Mouse (Mus musculus) ovary, adult 18-20 months (tissue): ENCODE data around the gene Galnt11.

Experiments used
- DNase-seq: peaks from one replicate; pipeline ENCODE4 v3.0.0; 2022; ENCODE audit warnings: low spot score, mixed read lengths

Gene Galnt11

DNA sequence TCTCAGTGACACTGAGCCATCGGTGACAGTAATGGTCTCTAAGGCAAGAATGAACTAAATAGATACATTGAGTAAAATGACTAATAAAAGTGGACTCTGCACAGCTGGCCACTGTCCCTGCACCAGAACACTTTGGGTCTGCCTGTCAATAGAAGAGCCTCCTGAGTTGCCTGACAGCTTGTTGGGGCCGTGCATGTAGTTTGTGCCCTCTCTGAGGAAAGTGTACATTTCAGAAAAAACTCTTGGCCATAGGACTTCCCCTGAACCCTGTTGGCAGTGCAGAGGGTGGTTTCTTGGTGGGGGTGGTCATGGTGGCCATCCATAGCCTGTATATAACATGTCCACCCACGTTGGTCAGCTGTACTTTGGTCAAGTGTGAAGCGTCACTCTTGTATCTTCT is 32.8 kb downstream of the Galnt11 start:
- DNase-seq: no peak

DNA sequence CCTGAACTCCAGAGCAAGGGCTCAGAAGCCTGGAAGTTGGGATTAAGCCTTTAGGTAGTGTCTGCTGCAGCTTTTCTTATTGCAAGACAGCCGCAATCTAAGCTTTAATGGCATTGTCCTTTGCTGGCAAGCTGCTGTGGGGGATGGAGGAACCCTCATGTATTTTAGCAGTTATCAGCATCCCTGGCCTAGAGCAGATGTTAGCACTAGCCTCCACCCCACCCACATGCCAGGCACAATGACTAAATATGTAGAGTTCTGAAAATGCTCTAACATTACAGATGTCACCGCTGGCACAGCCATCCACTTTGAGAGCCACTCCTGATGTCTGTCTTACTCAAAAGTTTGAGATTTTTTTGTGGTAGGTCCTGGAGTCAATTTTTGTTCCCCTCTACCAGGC is 35.0 kb downstream of the Galnt11 start:
- no peak for DNase-seq

DNA sequence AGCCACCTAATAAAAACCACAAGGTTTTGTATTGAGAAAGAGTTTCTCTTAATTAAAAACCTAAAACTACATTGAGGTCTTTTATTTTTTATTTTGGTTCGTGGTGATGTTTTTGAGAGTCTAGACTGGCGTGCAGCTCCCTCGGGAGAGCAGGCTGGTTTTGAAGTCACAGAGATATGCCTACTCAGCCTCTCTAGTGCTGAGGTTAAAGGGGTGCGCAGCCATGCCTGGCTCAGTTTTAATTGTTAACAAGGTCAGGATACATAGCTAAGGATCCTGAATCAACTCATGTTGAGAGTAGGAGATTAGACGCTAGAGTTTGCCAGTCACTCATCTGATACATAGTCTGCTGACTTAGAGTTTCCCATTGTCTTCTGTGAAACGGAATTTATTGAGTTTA is 39.7 kb downstream of the Galnt11 start:
- no peak for DNase-seq

DNA sequence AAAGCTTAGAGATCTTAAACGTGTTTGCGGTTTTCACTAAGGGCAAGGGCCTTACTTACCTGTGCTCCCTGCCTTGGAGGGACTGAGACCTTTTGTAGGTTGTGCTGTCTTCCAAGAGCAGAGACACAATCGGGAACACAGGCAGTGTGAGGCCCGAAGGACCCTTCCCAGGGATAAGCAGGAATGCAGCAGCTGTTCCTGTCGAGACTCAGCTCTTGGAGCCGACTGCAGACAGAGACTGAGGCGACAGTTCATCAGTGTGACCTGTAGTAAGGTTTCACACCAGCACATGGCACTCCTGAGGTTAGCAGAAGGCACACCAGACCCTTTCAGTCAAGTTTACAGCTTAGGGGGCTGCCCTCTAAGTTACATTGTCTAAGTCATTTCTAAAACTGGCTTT is 40.6 kb downstream of the Galnt11 start:
- DNase-seq: no peak

DNA sequence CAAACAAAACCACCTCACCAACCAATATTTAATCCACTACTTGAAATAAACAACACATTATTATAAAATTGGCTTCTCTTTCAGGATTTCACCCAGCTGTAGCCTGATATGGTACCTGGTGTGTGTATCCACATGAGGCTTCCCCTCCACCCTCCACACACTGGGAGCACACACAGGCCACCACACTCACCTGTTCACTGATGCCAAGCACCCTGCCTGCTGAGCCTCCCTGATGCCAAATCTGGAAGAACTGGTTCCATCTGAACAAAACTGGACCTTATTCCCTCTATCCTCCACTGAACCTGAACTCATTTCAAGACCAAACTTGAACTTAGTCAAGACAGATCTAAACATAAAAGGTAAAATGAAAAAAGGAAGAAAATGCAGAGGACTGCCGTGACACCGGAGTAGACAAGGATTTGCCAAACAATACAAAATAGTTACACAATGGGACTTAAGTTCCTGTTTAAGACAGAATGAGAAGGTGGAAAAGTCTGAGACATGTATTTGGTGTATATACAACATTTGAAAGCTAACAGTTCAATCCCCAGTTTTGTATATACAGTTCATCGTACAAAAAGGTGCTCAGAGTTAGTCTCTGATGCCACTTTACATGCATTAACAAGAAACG is 46.7 kb downstream of the Galnt11 start:
- no peak for DNase-seq

DNA sequence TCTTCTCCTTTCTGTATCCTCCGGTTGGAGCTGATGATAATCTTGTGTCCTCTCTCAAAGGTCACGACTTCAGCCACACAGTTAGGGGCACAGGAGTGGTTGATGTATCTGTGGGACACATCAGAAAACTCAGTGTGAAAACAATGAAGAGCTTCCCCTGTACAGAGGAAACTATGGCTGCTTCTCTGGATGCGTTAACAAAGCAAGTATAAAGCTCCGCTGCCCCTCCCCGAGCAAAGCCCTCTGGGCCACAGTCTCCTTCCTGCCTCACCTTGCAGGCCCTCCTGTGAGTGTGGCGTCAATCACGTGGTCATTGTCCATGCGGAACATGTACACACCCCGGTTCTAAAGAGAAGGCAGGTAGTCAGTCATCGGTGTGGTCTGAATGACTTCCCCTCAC is 53.9 kb downstream of the Galnt11 start:
- no peak for DNase-seq

DNA sequence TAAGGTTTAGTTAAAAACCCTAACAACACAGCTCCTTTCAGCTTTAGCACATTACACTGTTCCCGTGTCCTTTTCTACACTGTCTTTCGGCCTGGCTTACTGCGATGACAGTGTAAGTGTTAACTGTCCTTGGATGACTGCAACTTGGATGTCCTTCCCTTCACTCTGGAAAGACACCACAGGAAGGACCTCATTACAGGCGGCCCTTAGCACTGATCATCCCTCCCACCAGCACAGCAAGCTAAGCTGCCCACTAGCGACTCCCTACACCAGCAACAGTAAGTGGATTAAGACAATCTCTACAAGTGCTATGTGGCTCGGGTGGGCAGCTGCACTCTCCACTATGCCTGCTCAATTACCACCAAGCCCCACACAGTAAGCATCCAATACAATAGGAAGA is 54.7 kb downstream of the Galnt11 start:
- DNase-seq: no peak

DNA sequence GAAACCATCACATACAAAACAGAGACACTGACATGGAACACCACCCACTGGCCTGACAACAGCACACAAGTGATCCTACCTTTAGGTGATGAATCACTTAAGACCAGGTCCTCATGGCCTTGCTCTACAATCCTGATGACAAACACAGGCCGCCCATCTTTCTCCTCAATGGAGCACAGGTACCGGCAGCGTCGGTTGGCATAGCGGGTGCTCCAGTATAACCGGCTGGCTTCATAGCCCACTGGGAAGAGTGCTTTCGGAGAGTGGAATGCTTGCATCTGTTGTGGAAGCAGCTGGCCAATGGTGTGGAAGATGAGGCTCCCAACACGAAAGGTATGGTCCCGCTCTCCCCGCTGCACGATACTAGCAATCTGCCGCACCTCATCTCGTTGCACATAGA is 62.3 kb downstream of the Galnt11 start:
- no peak for DNase-seq

DNA sequence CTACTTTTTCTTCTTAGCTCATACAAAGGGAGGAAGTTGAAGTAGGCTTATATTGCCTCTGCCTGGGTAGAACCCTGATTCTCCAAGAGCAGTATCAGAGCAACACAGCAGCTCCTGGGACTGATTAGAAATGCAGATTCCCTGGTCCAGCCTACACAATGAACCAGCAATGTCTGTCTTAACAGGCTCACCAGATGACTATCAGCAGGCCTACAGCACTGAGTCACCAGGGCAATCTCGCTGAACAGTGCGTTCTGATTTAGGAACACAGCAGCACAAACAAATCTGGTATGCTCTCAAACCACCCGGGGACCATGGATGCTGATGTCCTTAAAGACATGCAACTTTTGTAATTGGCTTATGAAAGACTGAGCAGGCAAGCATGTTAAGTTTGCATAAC is 75.1 kb downstream of the Galnt11 start:
- DNase-seq: no peak

DNA sequence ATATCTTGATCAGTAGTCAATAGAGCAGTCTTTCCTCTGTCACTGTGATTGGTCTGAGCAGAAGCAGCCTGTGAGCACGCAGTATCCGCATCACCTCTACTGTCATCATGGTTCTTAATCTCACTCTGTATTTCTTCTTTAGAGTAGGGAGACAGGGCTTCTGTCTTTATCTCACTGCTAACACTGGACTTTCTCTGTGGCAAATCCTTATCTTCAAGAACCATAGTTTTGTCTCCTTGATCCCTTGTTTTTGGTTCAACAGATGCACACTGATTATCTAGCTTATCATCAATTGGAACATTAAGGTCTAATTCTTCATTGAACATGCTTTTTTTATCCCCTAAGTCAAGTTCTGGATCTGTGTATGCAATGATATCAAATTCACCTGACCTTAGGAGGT is 88.5 kb downstream of the Galnt11 start:
- DNase-seq: no peak

DNA sequence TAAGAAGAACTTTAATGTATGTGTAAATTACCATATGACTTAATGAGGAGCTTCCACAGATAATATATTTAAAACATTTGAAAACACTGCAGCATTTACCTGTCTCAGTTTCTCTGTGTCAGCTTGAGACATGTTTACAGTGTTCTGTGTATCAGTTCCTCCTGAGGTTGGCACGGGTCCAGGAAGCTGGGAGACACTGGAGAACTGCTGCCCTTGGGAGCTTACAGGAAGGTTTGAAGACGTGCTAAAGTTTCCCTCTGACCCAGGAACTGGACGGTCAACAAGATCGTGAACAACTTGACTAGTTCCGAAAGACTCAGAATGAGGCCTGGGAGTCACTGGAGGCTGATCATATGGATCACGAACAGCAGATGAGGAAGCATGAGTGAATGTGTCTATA is 92.2 kb downstream of the Galnt11 start:
- DNase-seq: no peak
